Mouse (Mus musculus) CH12.LX (cell line): ENCODE results near the gene Pitx2. TPM values are rescaled to one million over a fixed set of nuclear protein-coding genes. Genes with fewer than 3 reads are reported as not detected.

ENCODE experiments used
- DNase-seq: peaks from one replicate; pipeline ENCODE4 v3.0.0-alpha.2; 2013; ENCODE audit errors: extremely low read depth
- H3K27ac ChIP-seq: 2 replicates; pipeline ENCODE4 v1.5.1; 2012; ENCODE audit warnings: low read depth, mild to moderate bottlenecking, control low read depth, moderate library complexity; ENCODE audit not compliant: insufficient read depth
- H3K27me3 ChIP-seq: replicated peaks from 2 replicates; pipeline ENCODE3; 2012; ENCODE audit warnings: inconsistent platforms
- H3K36me3 ChIP-seq, 2 experiments: replicated peaks in 1 of 2; 2 replicates each; pipeline versions ENCODE3 to v1.6.1; 2012; ENCODE audit warnings: inconsistent platforms in 1 of 2, low read length in 1 of 2, mild to moderate bottlenecking in 1 of 2, mixed read lengths in 1 of 2, moderate library complexity in 1 of 2; ENCODE audit not compliant: control insufficient read depth in 1 of 2, insufficient read depth in 1 of 2
- H3K4me1 ChIP-seq, 2 experiments: 2 replicates each; pipeline ENCODE4 v1.6.1; 2012; ENCODE audit warnings: inconsistent platforms in 1 of 2, moderate library complexity in 1 of 2; ENCODE audit not compliant: insufficient read depth in 2 of 2, control insufficient read depth in 1 of 2
- H3K4me2 ChIP-seq: 2 replicates; pipeline ENCODE4 v1.6.1; 2012; ENCODE audit warnings: low read depth, mild to moderate bottlenecking, control low read depth; ENCODE audit not compliant: poor library complexity, insufficient read depth, severe bottlenecking
- H3K4me3 ChIP-seq, 3 experiments: fragments of 150-350 bp in 1 of 3; sonication (generic) in 1 of 3; replicated peaks in 1 of 3; 2 replicates each; pipeline versions ENCODE3 to v1.5.1; 2011 to 2012; ENCODE audit warnings: low read depth in 2 of 3, low read length in 2 of 3, mild to moderate bottlenecking in 2 of 3, moderate library complexity in 2 of 3, control low read depth in 1 of 3, improper control_type of control experiment in 1 of 3, inconsistent platforms in 1 of 3, mixed read lengths in 1 of 3; ENCODE audit not compliant: poor library complexity in 1 of 3
- H3K79me2 ChIP-seq: replicated peaks from 2 replicates; pipeline ENCODE4 v1.6.1; 2012; ENCODE audit warnings: mild to moderate bottlenecking, moderate library complexity; ENCODE audit not compliant: control insufficient read depth, poor library complexity, insufficient read depth, severe bottlenecking; ENCODE audit errors: extremely low read depth
- H3K9ac ChIP-seq: 2 replicates; pipeline ENCODE4 v1.6.1; 2012; ENCODE audit warnings: low read depth, mild to moderate bottlenecking, control low read depth, moderate library complexity; ENCODE audit not compliant: insufficient read depth
- H3K9me3 ChIP-seq: replicated peaks from 2 replicates; pipeline ENCODE3; 2012; ENCODE audit warnings: low read length, inconsistent platforms, mixed read lengths
- CHD1 ChIP-seq: IDR thresholded peaks from 2 replicates; pipeline ENCODE4 v1.6.1; 2012; ENCODE audit warnings: low read depth, low read length, improper control_type of control experiment, inconsistent platforms
- CTCF ChIP-seq, 2 experiments: IDR thresholded peaks in 1 of 2; conservative IDR thresholded peaks in 1 of 2; 2 replicates each; pipeline ENCODE4 v1.5.1; 2011 to 2012; ENCODE audit warnings: low read depth in 2 of 2, low read length in 2 of 2, improper control_type of control experiment in 1 of 2, inconsistent platforms in 1 of 2, mild to moderate bottlenecking in 1 of 2, moderate library complexity in 1 of 2
- EP300 ChIP-seq: IDR thresholded peaks from 2 replicates; pipeline ENCODE4 v1.6.1; 2011; ENCODE audit warnings: low read length, improper control_type of control experiment
- GABPA ChIP-seq: IDR thresholded peaks from 2 replicates; pipeline ENCODE4 v1.6.1; 2012; ENCODE audit warnings: low read depth, low read length, improper control_type of control experiment, inconsistent platforms; ENCODE audit not compliant: insufficient replicate concordance
- JUN ChIP-seq: IDR thresholded peaks from 2 replicates; pipeline ENCODE4 v1.6.1; 2011; ENCODE audit warnings: low read depth, mild to moderate bottlenecking, low read length, improper control_type of control experiment, moderate library complexity; ENCODE audit not compliant: insufficient read depth
- KAT2A ChIP-seq: IDR thresholded peaks from 2 replicates; pipeline ENCODE4 v1.6.1; 2012; ENCODE audit warnings: low read length, improper control_type of control experiment, inconsistent platforms; ENCODE audit not compliant: insufficient replicate concordance
- MEF2A ChIP-seq: IDR thresholded peaks from 2 replicates; pipeline ENCODE4 v1.6.1; 2014; ENCODE audit warnings: low read depth, mild to moderate bottlenecking, inconsistent platforms, low read length, improper control_type of control experiment, borderline replicate concordance
- MXI1 ChIP-seq: IDR thresholded peaks from 2 replicates; pipeline ENCODE4 v1.6.1; 2011; ENCODE audit warnings: mild to moderate bottlenecking, low read depth, low read length, improper control_type of control experiment
- NELFE ChIP-seq: IDR thresholded peaks from 2 replicates; pipeline ENCODE4 v1.6.1; 2011; ENCODE audit warnings: low read depth, low read length, improper control_type of control experiment
- POLR2A ChIP-seq: IDR thresholded peaks from 2 replicates; pipeline ENCODE4 v1.6.1; 2011; ENCODE audit warnings: low read depth, mild to moderate bottlenecking, improper control_type of control experiment, low read length
- POLR2AphosphoS2 ChIP-seq: IDR thresholded peaks from 2 replicates; pipeline ENCODE4 v1.6.1; 2011; ENCODE audit warnings: low read depth, low read length, improper control_type of control experiment
- RAD21 ChIP-seq: IDR thresholded peaks from 2 replicates; pipeline ENCODE4 v1.6.1; 2011; ENCODE audit warnings: low read depth, mild to moderate bottlenecking, low read length, improper control_type of control experiment, moderate library complexity
- SIN3A ChIP-seq: IDR thresholded peaks from 2 replicates; pipeline ENCODE4 v1.6.1; 2012; ENCODE audit warnings: low read length, improper control_type of control experiment, inconsistent platforms
- SMC3 ChIP-seq: IDR thresholded peaks from 2 replicates; pipeline ENCODE4 v1.6.1; 2011; ENCODE audit warnings: low read depth, low read length, improper control_type of control experiment
- ZKSCAN1 ChIP-seq: IDR thresholded peaks from 2 replicates; pipeline ENCODE4 v1.6.1; 2012; ENCODE audit warnings: low read depth, inconsistent platforms, low read length, improper control_type of control experiment, borderline replicate concordance
- ZMIZ1 ChIP-seq: IDR thresholded peaks from 2 replicates; pipeline ENCODE4 v1.6.1; 2012; ENCODE audit warnings: low read depth, mild to moderate bottlenecking, inconsistent platforms, low read length, improper control_type of control experiment
- ZNF384 ChIP-seq: IDR thresholded peaks from 2 replicates; pipeline ENCODE4 v1.6.1; 2012; ENCODE audit warnings: low read depth, low read length, improper control_type of control experiment, inconsistent platforms
- dilution Hi-C: fragments of 300-500 bp; cut with MboI; formaldehyde crosslinking; loops from 2 replicates; pipeline ENCODE4 v1.14.3; 2020; ENCODE audit warnings: low sequenced_read_pairs; ENCODE audit not compliant: extremely low pct_unique_long_range_greater_than_20kb, extremely low pct_ligation_motif_present
- in situ Hi-C: fragments of 300-500 bp; cut with MboI; formaldehyde crosslinking; loops from 3 replicates; pipeline ENCODE4 v1.14.3; 2019; ENCODE audit warnings: low sequenced_read_pairs, low pct_ligation_motif_present, low pct_unique_long_range_greater_than_20kb, mixed read lengths
- polyA plus RNA-seq: library from polyadenylated mRNA; unstranded; fragments of >175 nt; gene quantifications from 2 replicates; pipeline ENCODE4 v1.2.1, GENCODE M21; 2012; ENCODE audit warnings: low read depth; ENCODE audit not compliant: insufficient read length
- total RNA-seq, 2 experiments: library from RNA; depleted of rRNA; stranded (reverse); fragments of 300-350 nt in 1 of 2; fragments of >200 nt in 1 of 2; gene quantifications; 2 replicates each; pipeline ENCODE4 v1.2.3; 2012 to 2014

The Pitx2 gene
- total and polyA plus RNA-seq, 3 experiments = not detected

DNA sequence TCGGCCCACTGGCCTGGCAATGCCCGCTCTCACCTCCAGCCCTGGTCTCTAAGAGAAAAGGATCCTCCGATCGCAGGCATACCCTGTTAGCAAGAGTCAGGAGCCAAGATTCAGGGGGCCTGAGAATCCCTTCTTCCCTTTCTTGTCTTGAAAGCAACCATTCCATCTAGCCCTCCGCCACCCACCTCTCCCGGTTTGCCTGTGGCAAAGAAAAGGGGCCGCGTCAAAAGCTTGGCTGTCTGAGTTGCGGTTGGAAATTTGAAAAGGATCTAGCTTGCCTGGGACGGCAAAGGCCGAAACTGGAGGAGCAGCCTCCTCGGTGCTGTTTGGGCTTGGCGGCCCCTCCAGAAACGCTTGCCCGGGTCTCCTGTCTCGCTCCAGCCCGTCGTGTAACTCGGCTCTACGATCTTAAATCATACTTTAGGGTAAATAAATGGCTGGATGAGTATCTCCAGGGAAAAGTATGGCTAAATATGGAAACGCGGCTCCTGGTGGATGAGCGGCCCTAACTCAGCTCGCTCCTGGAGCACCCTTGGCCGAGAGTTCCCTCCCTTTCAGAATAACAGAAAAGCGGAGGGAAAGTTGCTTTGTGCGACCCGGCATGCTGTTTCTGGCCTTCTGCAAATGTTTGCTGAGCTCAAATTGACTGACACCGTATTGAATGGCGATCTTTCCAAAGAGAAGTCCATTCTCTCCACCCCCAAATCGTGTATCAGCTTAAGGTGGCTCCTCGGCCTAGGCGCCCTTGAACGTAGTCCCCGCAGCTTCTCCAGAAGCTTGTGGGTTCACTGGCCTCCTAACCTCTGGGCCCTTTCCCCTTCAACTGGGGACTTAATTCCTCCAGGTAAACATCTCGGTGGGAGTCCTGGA is 3.4 kb downstream of the Pitx2 start:
- Histone ChIP-seq H3K9me3 (peaks cover 81% of the 10 kb centered on the region), H3K79me2 (no peaks in the 10 kb centered on the region), H3K27me3 (no peaks in the 10 kb centered on the region), H3K4me1 (no peaks in the 10 kb centered on the region), H3K4me2 (no peak overlapping the region), H3K36me3 (no peaks in the 10 kb centered on the region), H3K9ac (no peak overlapping the region), H3K27ac (no peak overlapping the region), H3K4me3 (no peak overlapping the region)
- no peak for DNase-seq
- in situ Hi-C loops = no loop called here
- dilution Hi-C loops = no loop called here
- TF ChIP-seq GABPA (no peak), KAT2A (no peak), SIN3A (no peak), NELFE (no peak), POLR2AphosphoS2 (no peak), EP300 (no peak), ZNF384 (no peak), CTCF (conservative IDR thresholded peaks at IDR 0.05 in 1 of 2, IDR thresholded peaks at IDR 0.05 in 1 of 2; ENCODE audit: low read depth in 2 of 2, low read length in 2 of 2) (no peak), JUN (no peak)

DNA sequence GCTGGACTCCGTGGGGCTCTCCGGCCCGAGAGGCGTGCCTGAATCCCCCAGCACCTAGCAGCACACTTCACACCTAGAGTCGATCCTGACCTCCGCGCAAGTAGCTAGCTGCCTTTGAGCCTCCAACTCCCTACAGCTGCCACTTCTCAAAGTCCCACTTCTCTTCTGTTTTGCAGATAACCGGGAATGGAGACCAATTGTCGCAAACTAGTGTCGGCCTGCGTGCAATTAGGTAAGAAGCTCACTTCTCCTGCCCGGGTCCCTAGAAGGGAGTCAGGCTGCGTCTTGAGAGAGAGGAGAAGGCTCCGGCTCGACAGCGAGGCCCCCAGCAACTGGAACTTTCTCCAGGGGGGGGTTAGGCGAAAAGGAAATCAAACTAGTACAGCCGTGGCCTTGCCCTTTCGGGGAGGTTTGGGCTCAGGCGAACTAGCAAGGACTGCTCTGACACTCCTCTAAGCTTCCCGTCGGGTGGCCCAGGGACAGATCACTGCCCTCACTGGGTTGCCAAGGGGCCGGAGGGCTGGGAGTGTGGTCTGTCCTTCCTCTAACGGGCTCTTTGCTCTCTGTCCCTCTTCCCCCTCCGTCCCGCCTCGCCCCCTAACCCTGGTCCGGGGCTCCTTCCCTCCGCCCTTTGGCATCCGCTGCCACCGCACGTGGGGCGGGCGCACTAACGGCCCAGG is 4.2 kb downstream of the Pitx2 start:
- no peaks in the 10 kb centered on the region for H3K79me2 ChIP-seq
- no peak overlapping the region for H3K9ac ChIP-seq
- H3K4me2 ChIP-seq = no peak overlapping the region
- H3K4me1 ChIP-seq = no peaks in the 10 kb centered on the region
- in situ Hi-C loops (no loop called here), dilution Hi-C loops (no loop called here)
- no peak overlapping the region for H3K27ac ChIP-seq
- peaks cover 79% of the 10 kb centered on the region for H3K9me3 ChIP-seq
- no peak overlapping the region for H3K4me3 ChIP-seq
- no peaks in the 10 kb centered on the region for H3K27me3 ChIP-seq
- no peaks in the 10 kb centered on the region for H3K36me3 ChIP-seq
- TF ChIP-seq POLR2A (no peak), ZMIZ1 (no peak), SMC3 (no peak), POLR2AphosphoS2 (no peak), MEF2A (no peak), CHD1 (no peak), RAD21 (no peak), MXI1 (no peak), ZKSCAN1 (no peak)
- DNase-seq = no peak
